Mouse (Mus musculus) right cerebral cortex, postnatal 14 days (tissue): Measurements from ENCODE around the gene Lrrc49.

ENCODE experiments used
- DNase-seq: peaks from one replicate; pipeline ENCODE4 v3.0.0; 2022

Lrrc49 gene

DNA sequence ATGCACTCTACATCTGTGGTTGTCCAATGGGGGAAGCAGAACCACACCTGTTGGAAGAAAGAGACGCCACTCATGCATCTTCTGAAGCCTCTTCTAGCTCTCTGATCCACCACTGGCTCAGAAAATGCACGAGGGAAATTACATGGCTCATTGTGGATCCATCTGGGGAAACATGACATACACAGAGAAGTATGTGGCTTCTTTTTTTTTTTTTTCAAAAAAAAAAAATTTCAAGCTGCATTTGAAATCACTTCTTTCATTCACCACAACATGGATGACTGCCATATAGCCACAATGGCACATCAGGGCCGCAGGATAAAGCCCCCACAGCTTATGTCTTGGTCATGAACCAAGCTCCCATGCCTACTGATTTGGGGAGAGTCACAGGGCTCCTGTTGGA, 159.7 kb downstream of the Lrrc49 start:
- no peak for DNase-seq

GRCm38 (mm10) chr9:60527836-60528235, 160.1 kb downstream of the Lrrc49 start:
- no peak for DNase-seq

DNA sequence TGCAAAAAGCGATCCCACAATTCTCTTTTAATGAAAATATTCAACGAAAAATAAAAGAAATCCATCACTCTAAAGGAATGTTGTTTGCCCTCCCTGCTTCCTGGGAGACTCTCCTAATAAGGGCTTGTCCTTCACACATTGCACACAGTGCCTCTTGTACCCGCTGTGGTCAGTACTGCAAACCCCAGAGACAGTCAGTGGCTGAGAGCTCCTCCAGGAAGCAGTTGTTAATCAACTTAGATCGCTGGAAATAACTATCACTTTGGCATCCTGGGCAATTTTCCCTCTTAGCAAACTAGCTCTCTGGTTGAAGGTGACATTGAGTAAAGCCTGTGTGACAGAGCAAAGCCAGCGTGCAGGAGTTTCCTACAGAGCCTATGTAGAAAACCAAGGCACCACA, 160.9 kb downstream of the Lrrc49 start:
- DNase-seq, result no peak

- DNase-seq, result no peak
Measured at GRCm38 (mm10) chr9:60526195-60526594, 161.8 kb downstream of the Lrrc49 start.

DNA sequence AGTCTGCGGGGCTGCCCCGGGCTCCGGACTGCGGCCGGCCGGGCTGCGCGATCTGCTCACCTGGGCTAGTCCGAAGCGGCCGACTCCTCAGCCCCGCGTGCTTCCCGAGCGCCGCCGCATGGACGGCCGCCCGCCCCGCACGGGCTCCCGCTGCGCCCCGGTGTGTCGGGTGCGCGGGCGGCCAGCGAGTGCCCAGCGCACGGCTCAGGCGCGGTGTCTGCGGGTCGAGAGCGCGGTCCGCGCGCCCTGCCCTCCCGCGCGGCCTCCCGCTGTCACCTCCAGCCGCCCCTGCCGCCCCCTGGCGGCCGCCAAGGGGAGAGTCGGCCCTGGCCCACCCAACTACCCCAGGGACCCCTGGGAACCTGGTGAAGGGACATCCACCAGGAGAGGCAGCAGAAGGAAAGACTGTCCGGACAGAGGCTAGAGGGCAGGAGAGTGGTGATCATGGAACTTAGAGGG, 166.1 kb downstream of the Lrrc49 start, which contains the start of gene Thsd4:
Gene Thsd4 (minus strand): TSS at position 241 of the 459 bp plus-strand sequence.
- DNase-seq, result peak; percentile 23

GRCm38 (mm10) chr9:60521143-60521542, 166.8 kb downstream of the Lrrc49 start:
- no peak for DNase-seq

DNA sequence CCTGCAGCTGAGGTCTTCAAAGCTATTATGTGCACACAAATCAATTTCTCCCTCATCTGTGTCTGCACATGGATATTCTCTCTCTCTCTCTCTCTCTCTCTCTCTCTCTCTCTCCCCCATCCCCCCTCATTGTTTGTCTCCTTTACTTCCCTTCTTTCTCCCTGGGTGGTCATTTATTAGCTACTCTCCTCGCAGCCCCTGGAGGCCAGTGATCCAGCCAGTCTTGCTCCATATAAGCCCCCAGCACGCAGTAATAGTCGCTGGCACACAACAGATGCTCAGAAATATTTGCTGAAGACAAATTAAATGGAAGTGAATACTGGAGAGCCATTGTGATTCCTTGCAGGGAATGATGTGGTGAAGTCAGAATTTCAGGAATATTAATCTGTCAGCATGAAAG, 168.4 kb downstream of the Lrrc49 start:
- no peak for DNase-seq
